Mouse (Mus musculus): ENCODE data around the gene Zfp867.

DNA sequence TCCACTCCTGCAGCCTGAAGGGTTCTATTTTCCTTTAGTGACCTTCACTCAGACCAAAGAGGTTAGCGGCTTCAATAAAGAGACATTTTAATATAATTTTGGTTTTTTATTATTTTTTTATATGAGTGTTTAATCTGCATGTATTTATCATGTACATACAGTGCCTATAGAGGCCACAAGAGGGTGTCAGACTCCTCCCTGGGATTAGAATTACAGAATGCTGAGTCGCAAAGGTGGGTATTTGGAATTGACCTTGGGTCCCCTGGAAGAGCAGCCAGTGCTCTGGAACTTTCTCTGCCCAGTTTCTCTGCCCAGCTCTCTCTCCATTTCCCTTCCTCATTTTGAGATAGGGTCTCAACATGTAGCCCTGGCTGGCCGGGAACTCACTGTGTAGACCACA, 41.3 kb upstream of the Zfp867 start:
- TF ChIP-seq POLR2A (IDR thresholded peaks at IDR 0.05; ENCODE audit: extremely low read depth, insufficient read depth, low read length) (no peak), CTCF (IDR thresholded peaks at IDR 0.05; ENCODE audit: low read depth, low read length) (no peak)

Data from liver, adult 2 months (tissue).